Mouse (Mus musculus) spleen, embryonic (tissue): ENCODE data around the gene 4930451I11Rik.

ENCODE experiments used
- CTCF ChIA-PET: fragments of 350-600 bp; sonication (Branson Sonifier 250); formaldehyde crosslinking; loops from one replicate; lab custom pipeline; 2022; lab: Charles Lee

Gene 4930451I11Rik

DNA sequence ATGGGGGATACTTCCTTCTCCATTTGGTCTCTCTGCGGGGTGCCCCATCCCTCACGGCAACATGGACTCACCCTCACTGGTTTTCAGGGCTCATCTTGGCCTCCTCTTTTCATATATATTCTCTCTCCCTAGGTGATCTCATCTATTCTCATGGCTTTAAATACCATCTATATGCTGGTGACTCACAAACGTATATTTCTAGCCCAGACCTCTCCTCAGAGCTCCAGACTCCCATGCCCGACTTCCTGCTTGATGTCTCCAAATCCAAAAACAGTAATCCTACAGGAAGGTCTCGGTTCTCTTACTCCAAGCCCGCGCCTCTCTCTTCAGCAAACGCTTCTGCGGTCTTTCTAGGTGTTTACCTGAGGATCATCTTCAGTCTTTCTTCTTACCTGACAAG, 11.8 kb upstream of the 4930451I11Rik start:
- CTCF ChIA-PET, result no interaction called here

DNA sequence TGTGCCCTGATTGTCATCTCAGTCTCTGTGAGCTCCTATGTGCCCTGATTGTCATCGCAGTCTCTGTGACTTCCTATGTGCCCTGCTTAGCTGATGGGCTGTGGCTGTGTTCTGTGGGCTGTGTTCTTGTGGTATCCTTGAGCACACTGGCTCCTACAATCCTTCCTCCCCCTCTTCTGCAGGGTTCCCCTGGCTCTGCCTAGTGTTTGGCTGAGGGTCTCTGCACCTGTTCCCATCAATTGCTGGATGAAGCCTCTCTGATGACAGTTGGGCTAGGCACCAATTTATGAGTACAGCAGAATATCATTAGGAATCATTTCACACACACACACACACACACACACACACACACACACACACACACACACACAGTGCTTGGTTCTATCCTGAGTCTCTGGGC, 1.9 kb upstream of the 4930451I11Rik start:
- CTCF ChIA-PET, result interaction anchor here (0.6 to 0.8 kb wide), 4 partner anchors 28 to 489 kb away, joined by 3 to 4 read pairs (median 3); partner anchors contain the start of gene Hirip3

GRCm38 (mm10) chr7:126832036-126832598, 678 bp upstream of the 4930451I11Rik start:
- CTCF ChIA-PET, result interaction anchor here (0.6 kb wide), 1 partner anchor 159 kb away, joined by 6 read pairs; no protein-coding TSS in a partner anchor

DNA sequence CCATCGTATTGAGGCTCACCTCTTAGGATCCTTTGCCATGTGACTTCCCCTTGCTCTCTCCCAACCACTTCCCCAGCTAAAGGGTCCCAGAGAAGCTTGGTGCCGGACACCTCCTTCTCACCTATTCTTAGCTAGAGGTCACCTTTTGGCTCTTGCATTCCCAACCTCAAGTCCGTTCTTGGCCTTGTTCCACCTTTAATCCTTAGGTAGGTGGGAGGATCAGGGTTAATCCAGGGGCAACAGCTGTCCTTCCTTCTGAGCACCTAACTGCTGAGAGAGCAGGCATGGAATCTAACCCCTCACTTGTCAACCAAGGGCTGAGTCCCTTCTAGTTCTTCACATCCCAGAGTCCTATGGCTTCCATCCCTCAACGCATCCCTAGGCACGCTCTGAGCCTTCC, 5.5 kb downstream of the 4930451I11Rik start:
- CTCF ChIA-PET, result interaction anchor here (0.5 kb wide), 1 partner anchor 133 kb away, joined by 5 read pairs; no protein-coding TSS in a partner anchor

DNA sequence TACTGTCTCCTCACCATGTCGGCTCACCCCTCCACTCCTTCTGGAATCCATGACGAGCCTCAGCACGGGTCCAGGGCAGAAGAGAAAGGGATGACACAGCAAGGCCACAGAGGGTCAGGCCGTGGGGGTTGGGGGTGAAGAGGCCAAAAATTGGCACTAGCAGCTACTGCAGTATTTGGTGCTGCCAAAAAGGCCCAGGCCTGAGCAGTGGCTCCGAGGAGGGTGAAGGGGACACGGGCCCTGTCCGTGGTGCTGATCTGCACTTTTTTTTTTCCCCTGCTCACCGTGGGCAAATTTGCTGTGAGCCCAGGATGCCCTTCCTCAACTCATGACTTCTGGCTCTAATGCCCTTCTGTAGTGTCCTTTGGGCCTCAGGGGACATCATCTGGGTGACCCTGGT, 6.0 kb downstream of the 4930451I11Rik start:
- CTCF ChIA-PET, result interaction anchor here (0.5 kb wide), 1 partner anchor 134 kb away, joined by 5 read pairs; no protein-coding TSS in a partner anchor

- CTCF ChIA-PET, result interaction anchor here (0.6 kb wide), 1 partner anchor 38 kb away, joined by 4 read pairs; the partner anchor contains the start of gene Ino80e
These were observed 7.5 kb downstream of the 4930451I11Rik start for GRCm38 (mm10) chr7:126823940-126824339.

DNA sequence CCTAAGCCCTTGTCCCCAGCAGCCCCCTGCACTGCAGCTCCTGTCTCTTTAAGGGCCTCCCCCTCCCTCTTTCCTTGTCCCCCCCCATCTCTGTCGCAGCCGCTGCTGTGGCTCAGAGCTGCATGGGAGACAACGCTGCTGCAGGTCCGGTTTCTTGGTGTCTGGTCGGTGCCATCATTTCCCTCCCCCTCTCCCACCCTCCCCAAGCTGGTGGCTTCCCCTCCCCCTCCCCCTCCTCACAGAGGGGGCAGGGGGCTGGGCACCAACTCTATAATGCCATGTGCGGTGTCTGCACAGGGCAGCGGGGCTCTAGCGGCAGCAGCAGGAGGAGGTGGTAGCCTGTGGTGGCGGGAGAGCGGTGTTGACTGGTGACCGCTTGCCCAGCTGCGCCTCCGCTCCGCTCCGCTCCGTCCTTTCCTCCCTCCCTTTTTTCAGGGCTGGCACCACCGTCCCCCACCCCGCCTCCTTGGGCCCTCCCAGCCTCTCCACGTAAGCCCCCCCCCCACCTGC, 8.2 kb downstream of the 4930451I11Rik start:
- CTCF ChIA-PET, result interaction anchor here (0.6 to 0.7 kb wide), 3 partner anchors 43 to 180 kb away, joined by 3 to 4 read pairs (median 3); no protein-coding TSS in a partner anchor

GRCm38 (mm10) chr7:126822741-126823140, 8.7 kb downstream of the 4930451I11Rik start:
- CTCF ChIA-PET, result interaction anchor here (0.7 kb wide), 1 partner anchor 42 kb away, joined by 3 read pairs; no protein-coding TSS in a partner anchor

- CTCF ChIA-PET, result no interaction called here
These were observed 9.5 kb downstream of the 4930451I11Rik start for GRCm38 (mm10) chr7:126821835-126822511.

- CTCF ChIA-PET, result no interaction called here
These were observed 12.6 kb downstream of the 4930451I11Rik start for GRCm38 (mm10) chr7:126818818-126819217.

DNA sequence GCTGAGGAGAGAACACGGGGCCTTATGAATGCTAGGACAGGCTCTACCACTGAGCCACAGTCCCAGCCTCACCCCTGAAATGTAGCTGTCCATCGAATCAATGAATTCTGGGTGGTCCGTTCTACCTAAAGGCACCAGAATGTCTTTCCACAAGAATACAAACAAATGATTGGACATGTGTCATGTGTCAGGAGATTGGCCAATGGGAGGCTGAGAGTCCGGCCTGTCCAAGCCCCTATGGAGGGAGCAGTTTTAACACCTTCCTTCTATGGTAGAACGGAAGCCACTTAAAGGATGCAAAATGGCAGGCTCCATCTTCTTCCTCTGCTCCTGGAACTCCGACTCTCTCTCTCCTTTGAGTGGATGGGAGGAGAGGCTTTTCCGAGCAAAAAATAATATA, 13.8 kb downstream of the 4930451I11Rik start:
- CTCF ChIA-PET, result no interaction called here

GRCm38 (mm10) chr7:126816494-126816893, 14.9 kb downstream of the 4930451I11Rik start:
- CTCF ChIA-PET, result no interaction called here

DNA sequence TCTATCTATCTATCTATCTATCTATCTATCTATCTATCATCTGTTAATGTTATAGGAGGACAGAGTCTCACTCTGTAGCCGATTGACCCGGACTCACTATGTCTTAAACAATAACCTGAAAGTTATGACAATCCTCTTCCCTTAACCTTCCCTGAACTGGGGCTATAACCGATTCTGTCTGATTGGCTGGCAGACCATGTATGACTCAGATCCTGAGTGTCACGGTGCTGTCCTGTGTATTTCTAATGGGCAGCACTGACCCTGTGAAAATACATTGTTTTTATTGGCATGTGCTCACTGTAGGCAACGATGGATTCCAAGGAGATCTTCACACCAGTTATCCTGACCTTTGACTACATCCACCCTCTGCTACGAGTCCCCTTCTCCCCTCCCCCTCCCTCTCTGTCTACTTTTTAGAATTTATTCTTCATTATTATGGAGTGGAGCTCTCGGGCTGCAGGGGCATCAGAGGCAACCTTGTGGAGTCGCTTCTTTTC, 15.7 kb downstream of the 4930451I11Rik start:
- CTCF ChIA-PET, result no interaction called here

DNA sequence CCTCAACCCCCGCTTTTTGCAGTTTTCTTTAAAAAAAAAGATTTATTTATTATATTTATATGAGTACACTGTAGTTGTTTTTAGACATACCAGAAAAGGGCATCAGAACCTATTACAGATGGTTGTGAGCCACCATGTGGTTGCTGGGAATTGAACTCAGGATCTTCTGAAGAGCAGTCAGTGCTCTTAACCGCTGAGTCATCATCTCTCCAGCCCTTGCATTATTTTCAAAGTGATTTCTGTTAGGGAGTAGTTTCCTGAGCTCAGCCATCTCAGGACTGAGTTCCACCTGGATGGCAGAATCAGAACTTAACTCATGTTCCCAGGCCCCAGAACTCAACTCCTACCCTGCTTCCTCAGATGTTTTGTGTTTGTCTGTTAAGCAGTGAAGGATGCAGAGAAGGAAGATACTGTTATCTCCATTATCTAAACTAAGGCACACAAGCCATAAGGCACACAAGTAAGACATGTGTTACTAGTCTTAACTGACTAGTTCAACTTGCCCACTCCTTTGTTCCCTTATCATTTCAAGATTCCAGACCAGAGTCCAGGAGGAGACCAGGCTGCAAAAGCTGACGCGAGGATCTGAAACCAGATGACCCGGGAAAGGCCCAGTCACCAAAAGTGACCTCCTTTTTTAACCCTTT, 21.6 kb downstream of the 4930451I11Rik start:
- CTCF ChIA-PET, result interaction anchor here (1.0 kb wide), 1 partner anchor 12 kb away, joined by 3 read pairs; the partner anchor contains the start of gene Fam57b

- CTCF ChIA-PET, result no interaction called here
These were observed 22.6 kb downstream of the 4930451I11Rik start for GRCm38 (mm10) chr7:126808703-126809455.

GRCm38 (mm10) chr7:126807405-126807804, 24.0 kb downstream of the 4930451I11Rik start:
- CTCF ChIA-PET, result no interaction called here

- CTCF ChIA-PET, result no interaction called here
These were observed 24.5 kb downstream of the 4930451I11Rik start for GRCm38 (mm10) chr7:126806956-126807355.

GRCm38 (mm10) chr7:126803751-126804150, 27.7 kb downstream of the 4930451I11Rik start:
- CTCF ChIA-PET, result no interaction called here

DNA sequence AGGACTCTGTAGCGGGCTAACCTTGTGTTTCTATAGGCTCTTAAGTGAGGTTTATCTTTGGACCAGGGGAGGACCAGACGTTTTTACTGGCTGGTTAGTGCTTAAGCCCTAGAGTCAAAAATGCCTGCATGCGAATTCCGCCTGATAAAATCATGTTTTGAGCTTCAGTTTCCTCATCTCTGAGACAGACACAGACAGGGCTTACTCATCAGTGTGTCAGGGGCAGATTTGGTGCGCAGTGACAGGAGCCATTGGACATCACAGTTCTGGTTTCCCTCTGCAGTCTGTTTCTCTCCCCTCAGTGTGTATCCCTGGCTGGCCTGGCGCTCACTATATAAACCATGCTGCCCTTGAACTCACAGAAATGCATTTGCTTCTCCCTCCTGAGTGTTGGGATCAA, 28.3 kb downstream of the 4930451I11Rik start:
- CTCF ChIA-PET, result no interaction called here

- CTCF ChIA-PET, result no interaction called here
These were observed 29.1 kb downstream of the 4930451I11Rik start for GRCm38 (mm10) chr7:126802134-126802889.
